In genomic region chr16:13660736-13661135, GRCm38 (mm10) we compare ENCODE assay signal across 27 mouse cellular contexts. TPM values are rescaled to one million over a fixed set of nuclear protein-coding genes. Genes with fewer than 3 reads are reported as not detected.
A peak's percentile ranks its signal among the peaks of the same experiment; 100 is the strongest.
DNase-seq lines count a peak whose midpoint lies in the region; ATAC-seq lines count a peak whose summit lies in the region.
"Had no signal": no experiment of that assay in that cellular context is flagged by ENCODE, and none has a peak within 500 bp of the region (broad histone marks: within the 10 kb centered on the region; RNA-seq: fewer than 3 reads in every experiment).

No protein-coding gene starts in this region.

- no peak for ATAC-seq in forebrain, embryonic 16.5 days
- ATAC-seq: forebrain, embryonic 14.5 days; hindbrain, postnatal 0 days; inflammation-experienced regulatory T-cells, adult 6 months; intestine, embryonic 16.5 days; Patski had no signal

- no peak overlapping the region for H3K4me3 ChIP-seq in forebrain, embryonic 16.5 days (replicated peaks; ENCODE audit: low read length)
- H3K4me3 ChIP-seq: embryonic facial prominence, embryonic 12.5 days; embryonic facial prominence, embryonic 15.5 days; heart, adult 2 months; heart, embryonic 10.5 days; heart, embryonic 13.5 days had no signal

- no peak overlapping the region for H3K4me2 ChIP-seq in forebrain, embryonic 16.5 days (ENCODE audit: low read length)
- H3K4me2 ChIP-seq: embryonic facial prominence, embryonic 12.5 days; embryonic facial prominence, embryonic 15.5 days; heart, embryonic 13.5 days; hindbrain, embryonic 14.5 days had no signal

- H3K27ac ChIP-seq in forebrain, embryonic 16.5 days (ENCODE audit: low read length): no peak overlapping the region
- H3K27ac ChIP-seq: embryonic facial prominence, embryonic 12.5 days; embryonic facial prominence, embryonic 15.5 days; heart, adult 2 months; heart, embryonic 10.5 days; heart, embryonic 13.5 days; hindbrain, embryonic 14.5 days; hindbrain, postnatal 0 days had no signal

- DNase-seq in ovary, postnatal 36 days (ENCODE audit: low spot score): peak; percentile 33
- no peak for DNase-seq in ovary, postnatal 10 days (ENCODE audit: low spot score)
- peak; percentile 55 for DNase-seq in adrenal gland, postnatal 10 days
- peak; percentile 44 to 72 for DNase-seq in adrenal gland, postnatal 36 days
- no peak for DNase-seq in cerebellum, adult 11 months
- DNase-seq in T-cell, adult 2 months (ENCODE audit: low spot score): no peak
- DNase-seq: B cell, adult 2 months; cerebellum, adult 2 months; cerebellum, adult 9-11 months; cerebellum, postnatal 25 days; gastrocnemius, postnatal 25 days; heart, adult 2 months; heart, postnatal 14 days; heart, postnatal 4 days had no signal

- 96% methylated on average over 9 of the region's 9 CpGs for WGBS in forebrain, embryonic 16.5 days

- H3K9ac ChIP-seq in forebrain, embryonic 16.5 days (replicated peaks; ENCODE audit: low read depth, low read length): no peak overlapping the region
- H3K9ac ChIP-seq: embryonic facial prominence, embryonic 12.5 days; embryonic facial prominence, embryonic 15.5 days; heart, embryonic 13.5 days; hindbrain, embryonic 14.5 days had no signal

- peaks cover 8% of the 10 kb centered on the region for H3K36me3 ChIP-seq in forebrain, embryonic 16.5 days (ENCODE audit: control insufficient read depth, insufficient read depth)

- H3K4me1 ChIP-seq in forebrain, embryonic 16.5 days (replicated peaks; ENCODE audit: control insufficient read depth, insufficient read depth, low read length): no peaks in the 10 kb centered on the region
- H3K4me1 ChIP-seq: embryonic facial prominence, embryonic 12.5 days; embryonic facial prominence, embryonic 15.5 days; heart, embryonic 10.5 days; heart, embryonic 13.5 days had no signal

- no peaks in the 10 kb centered on the region for H3K9me3 ChIP-seq in forebrain, embryonic 16.5 days (ENCODE audit: control insufficient read depth, low read length)
- H3K9me3 ChIP-seq: embryonic facial prominence, embryonic 12.5 days; embryonic facial prominence, embryonic 15.5 days; G1E; heart, embryonic 10.5 days; heart, embryonic 13.5 days had no signal

- no peaks in the 10 kb centered on the region for H3K27me3 ChIP-seq in forebrain, embryonic 16.5 days (replicated peaks; ENCODE audit: control insufficient read depth, insufficient read depth, low read length)
- H3K27me3 ChIP-seq: CH12.LX; embryonic facial prominence, embryonic 12.5 days; embryonic facial prominence, embryonic 15.5 days; heart, embryonic 13.5 days; Patski had no signal

RNA-seq across cellular contexts. Expression of gene Parn, which starts 7.2 kb away (rescaled TPM):
- 10 to 100 TPM; 34.4 to 37.4 TPM for total RNA-seq in adrenal gland, postnatal 10 days (2021)
- total RNA-seq in adrenal gland, postnatal 36 days (2021): 10 to 100 TPM; 27.1 to 44.2 TPM
- 44.2 and 46.4 TPM in 2 replicates for polyA plus RNA-seq in forebrain, embryonic 16.5 days (2015; fragmentation: Nextera tagmentation; extraction: Ambion mirVana)

RNA-seq across cellular contexts. Expression of gene Bfar, which starts 10.9 kb away (rescaled TPM):
- total RNA-seq in adrenal gland, postnatal 10 days (2021): 10 to 100 TPM; 63.2 to 69.8 TPM
- 10 to 100 TPM; 43.9 to 52.1 TPM for total RNA-seq in adrenal gland, postnatal 36 days (2021)
- polyA plus RNA-seq in forebrain, embryonic 16.5 days (2015; fragmentation: Nextera tagmentation; extraction: Ambion mirVana): 53.3 and 56.9 TPM in 2 replicates

RNA-seq across cellular contexts. Expression of gene 3110001I22Rik, which starts 11.0 kb away (rescaled TPM):
- total RNA-seq in adrenal gland, postnatal 10 days (2021): 1 to 10 TPM; 6.5 to 7.5 TPM
- total RNA-seq in adrenal gland, postnatal 36 days (2021): 1 to 10 TPM; 4.1 to 6.4 TPM
- 8.5 and 8.6 TPM in 2 replicates for polyA plus RNA-seq in forebrain, embryonic 16.5 days (2015; fragmentation: Nextera tagmentation; extraction: Ambion mirVana)

Comparison
In these comparisons a context has a peak if more than half of its experiments do, and no peak if none do; other contexts are left out.
1. DNase-seq: peak in ovary, postnatal 36 days (single experiment), adrenal gland, postnatal 10 days (single experiment) and adrenal gland, postnatal 36 days (2 of 2); none in ovary, postnatal 10 days (single experiment), cerebellum, adult 11 months (single experiment) and T-cell, adult 2 months (single experiment).